Mouse (Mus musculus) frontal cortex, adult 2 months (tissue): ENCODE results near the gene Adam19. TPM values are rescaled to one million over a fixed set of nuclear protein-coding genes. Genes with fewer than 3 reads are reported as not detected.
"Not testable (repeated sequence)": the region's sequence is repeated elsewhere in the genome, so short reads cannot be mapped to it uniquely, and the experiment has no call there.

ENCODE experiments used
- DNase-seq, 2 experiments: peaks; one replicate each; pipeline ENCODE4 v3.0.0; 2022; ENCODE audit warnings: low spot score in 1 of 2; ENCODE audit errors: extremely low spot score in 1 of 2
- polyA plus RNA-seq: library from polyadenylated mRNA; depleted of rRNA; stranded (reverse); fragments of >200 nt; gene quantifications from 2 replicates; pipeline ENCODE4 v1.2.3, GENCODE M21; 2012; rRNA removed

Gene Adam19
- polyA plus RNA-seq = 9.1 and 10.0 TPM in 2 replicates

DNA sequence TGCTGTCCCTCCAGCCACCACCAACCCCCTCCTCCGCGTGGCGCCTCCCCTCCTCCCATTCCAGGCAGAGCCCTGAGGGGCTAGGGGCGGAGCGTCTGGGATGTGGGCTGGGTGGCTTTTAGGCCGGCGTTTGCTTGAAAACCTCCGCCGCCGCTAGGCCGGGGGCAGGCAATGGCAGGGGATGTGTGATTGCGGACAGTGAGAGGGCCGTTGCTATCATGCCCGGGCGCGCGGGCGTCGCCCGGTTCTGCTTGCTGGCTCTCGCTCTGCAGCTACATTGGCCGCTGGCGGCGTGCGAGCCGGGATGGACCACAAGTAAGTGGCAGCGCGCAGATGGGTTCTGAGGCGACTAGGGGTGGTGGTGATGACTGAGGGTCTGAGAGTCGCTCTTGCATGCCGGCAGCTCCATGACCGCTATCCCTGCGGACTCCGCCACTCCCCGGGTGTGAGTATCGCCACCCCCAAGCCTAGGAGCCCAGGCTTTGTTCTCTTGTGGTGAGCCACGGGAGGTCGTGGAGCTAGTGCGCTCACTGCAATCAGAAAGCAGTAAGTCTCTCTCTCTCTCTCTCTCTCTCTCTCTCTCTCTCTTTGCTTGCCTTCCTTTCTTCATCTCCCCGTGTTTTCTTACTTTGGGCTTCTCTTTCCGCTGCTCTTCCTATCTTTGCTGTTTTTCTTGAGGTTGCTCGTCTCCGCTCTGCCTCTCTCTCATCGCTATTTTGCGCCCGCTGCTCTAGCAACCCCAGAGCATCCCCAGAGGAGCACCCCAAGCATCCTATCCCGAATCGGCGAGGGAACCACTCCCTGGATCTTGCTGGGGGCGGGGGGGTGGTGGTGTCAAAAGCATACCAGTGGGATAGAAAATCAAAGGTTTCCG is at the start of gene Adam19:
Gene Adam19 (plus strand): TSS at position 97 of the 874 bp plus-strand sequence.
- DNase-seq = peak in 1 of 2 experiments; percentile 66

DNA sequence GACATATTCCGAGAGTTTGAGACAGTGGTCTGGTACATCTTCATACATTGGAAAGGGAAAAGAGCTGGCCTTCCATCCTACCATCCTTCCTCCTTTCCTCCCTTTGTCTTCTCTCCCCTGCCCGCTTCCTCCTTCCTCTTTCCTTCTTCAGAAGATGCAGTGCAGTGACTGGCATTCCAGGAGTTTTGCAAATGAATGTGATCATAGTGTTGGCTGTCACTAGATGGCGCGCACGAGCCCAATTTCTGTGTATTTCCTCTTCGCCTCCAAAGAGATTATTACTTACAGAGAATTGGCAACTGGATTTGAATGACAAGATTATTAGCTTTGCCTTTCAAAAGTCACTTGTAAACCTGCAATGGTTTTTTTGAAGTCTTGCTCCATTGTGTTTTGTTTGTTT is 39.7 kb upstream of the Adam19 start:
- peak; percentile 23 to 91 for DNase-seq

- no peak for DNase-seq
These were observed 35.5 kb upstream of the Adam19 start for GRCm38 (mm10) chr11:46020246-46020645.

GRCm38 (mm10) chr11:46021850-46022249 is 33.9 kb upstream of the Adam19 start:
- DNase-seq = no peak

- DNase-seq = no peak
These were observed 32.8 kb upstream of the Adam19 start for GRCm38 (mm10) chr11:46022983-46023382.

GRCm38 (mm10) chr11:46025962-46026392 is 29.8 kb upstream of the Adam19 start:
- DNase-seq = no peak

GRCm38 (mm10) chr11:46027952-46028814 is 27.6 kb upstream of the Adam19 start:
- DNase-seq = no peak

GRCm38 (mm10) chr11:46029485-46029884 is 26.3 kb upstream of the Adam19 start:
- DNase-seq = no peak

GRCm38 (mm10) chr11:46030026-46030425 is 25.8 kb upstream of the Adam19 start:
- DNase-seq = no peak

DNA sequence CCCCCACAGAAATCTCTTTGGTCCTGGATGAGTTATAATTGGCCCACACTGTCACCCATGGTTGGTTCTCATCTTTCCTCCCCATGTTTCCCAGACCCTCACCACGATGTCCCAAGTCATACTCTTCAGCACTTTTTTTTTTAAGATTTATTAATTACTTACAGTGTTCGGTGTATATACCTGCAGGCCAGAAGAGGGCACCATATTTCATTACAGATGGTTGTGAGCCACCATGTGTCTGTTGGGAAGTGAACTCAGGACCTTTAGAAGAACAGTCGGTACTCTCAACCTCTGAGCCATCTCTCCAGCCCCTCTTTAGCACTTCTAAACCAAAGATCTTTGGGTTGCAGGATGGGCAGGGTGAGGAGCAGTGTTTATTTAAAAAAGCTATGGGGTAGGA is 24.3 kb upstream of the Adam19 start:
- no peak for DNase-seq

DNA sequence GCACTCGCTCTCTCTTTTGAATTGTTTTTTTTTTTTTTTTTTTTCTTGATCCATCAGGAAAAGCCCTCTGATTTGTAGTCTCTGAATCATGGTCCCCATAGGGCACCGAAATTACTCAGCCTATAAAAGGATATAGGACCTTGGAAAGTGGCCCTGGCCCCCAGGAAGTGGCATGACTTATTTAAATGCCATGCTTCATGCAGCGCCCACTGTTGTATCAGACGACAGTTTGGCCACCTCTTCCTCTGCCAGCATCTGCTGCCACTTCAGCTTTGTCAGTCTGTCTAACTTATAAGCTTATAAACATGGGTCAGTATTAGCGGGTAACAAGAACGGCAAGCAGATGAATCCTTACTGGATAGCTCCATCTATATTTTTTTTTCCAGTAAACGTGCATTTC is 22.8 kb upstream of the Adam19 start:
- DNase-seq = no peak

GRCm38 (mm10) chr11:46036374-46036773 is 19.4 kb upstream of the Adam19 start:
- DNase-seq = no peak

DNA sequence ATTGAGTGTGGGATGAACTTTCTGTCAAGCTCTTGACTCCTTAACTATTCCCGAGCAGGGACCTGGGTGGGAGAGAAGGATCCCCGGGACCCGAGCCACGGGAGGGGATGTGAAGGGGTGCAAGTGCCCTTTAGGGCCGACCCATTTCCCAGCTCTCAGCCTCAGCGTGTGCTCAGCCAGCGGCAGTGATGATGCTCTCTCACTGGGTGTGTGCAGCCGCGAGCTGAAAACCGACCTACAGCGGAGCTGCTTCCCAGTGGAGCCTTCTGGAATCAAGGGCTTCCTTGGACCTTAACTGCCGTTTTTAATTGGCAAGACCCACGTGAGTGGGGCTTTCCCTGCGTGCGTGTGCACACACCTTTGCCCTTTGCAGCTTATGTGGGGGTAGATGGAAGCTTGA is 16.9 kb upstream of the Adam19 start:
- no peak for DNase-seq

DNA sequence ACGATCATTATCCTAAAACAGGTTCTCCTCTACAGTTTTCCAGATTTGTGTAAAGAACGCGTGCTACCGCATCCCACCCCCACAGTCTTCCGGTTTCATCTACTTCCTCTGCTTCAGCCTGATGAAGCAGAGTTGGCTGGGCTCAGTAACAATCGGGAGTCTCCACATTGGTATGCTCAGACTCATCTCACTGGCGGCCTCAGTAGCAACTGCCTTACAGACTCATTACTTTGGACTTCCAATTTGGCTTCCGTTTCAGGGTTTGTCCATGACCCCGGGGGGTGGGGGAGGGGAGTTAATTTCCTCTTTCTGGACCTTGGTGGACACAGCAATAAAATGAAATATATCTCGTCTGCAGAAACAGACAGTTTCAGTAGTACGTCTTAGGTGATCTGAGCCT is 16.5 kb upstream of the Adam19 start:
- peak in 1 of 2 experiments; percentile 31 for DNase-seq

GRCm38 (mm10) chr11:46040841-46041556 is 14.8 kb upstream of the Adam19 start:
- no peak for DNase-seq

- no peak for DNase-seq
These were observed 14.1 kb upstream of the Adam19 start for GRCm38 (mm10) chr11:46041607-46042267.

GRCm38 (mm10) chr11:46044781-46045180 is 11.0 kb upstream of the Adam19 start:
- no peak for DNase-seq

DNA sequence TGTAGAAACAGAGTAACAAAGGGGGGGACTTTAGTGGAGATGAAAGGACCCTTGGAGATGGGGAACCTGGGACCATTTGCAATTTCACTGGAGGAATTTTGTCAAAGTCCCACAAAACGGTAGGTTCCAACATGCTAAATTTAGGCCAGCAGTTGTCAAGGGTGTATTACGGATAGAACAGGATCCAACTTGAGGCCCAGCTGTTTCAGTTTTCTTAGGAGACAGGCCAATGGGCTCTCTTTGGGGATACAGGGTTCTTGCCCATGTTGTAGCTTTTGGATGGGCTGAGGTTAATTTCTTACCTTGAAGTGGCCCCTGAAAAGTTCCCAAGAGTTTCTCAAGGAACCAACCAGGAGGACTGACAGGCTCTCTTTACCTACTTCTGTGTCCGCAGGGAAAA is 8.5 kb upstream of the Adam19 start:
- DNase-seq = no peak

DNA sequence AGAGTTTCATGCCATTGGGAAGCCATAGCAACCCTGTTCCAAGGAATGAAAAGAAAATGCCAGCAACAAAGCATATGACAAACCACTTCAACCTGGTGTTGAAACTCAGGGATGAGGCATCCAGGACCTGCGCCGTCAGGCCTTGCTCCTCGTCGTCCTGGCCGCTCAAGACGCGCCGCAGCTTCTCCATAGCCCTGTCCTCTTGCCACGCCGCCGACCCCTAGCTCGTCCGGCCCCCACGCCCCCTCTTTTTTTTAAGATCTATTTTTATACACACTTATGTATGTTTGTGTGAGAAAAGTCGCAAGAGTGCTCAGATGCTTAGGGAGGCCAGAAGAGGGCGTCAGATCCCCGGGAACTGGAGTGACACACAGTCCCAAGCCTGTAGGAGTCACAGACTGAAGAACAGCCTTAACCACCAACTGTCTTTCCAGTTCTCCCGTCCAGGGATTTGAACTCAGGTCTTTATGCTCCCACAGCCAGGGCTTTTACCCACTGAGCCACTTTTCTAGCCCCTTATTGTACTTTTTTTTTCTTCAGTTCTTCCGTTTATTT is 3.6 kb upstream of the Adam19 start, which contains the start of gene Gm12166:
Gene Gm12166 (minus strand): TSS at position 217 of the 555 bp plus-strand sequence.
- DNase-seq = peak in 1 of 2 experiments; percentile 73

GRCm38 (mm10) chr11:46053457-46053856 is 2.3 kb upstream of the Adam19 start:
- not testable (repeated sequence) for DNase-seq
